Mouse (Mus musculus) brain, embryonic 14.5 days (tissue): ENCODE data around the gene E030030I06Rik.
"Not testable (repeated sequence)": the region's sequence is repeated elsewhere in the genome, so short reads cannot be mapped to it uniquely, and the experiment has no call there.

Experiments used
- CTCF ChIP-seq: fragments of 200-500 bp; IDR thresholded peaks from 2 replicates; pipeline ENCODE4 v1.5.1; 2012; ENCODE audit warnings: inconsistent platforms, mild to moderate bottlenecking, moderate library complexity, borderline replicate concordance; ENCODE audit not compliant: insufficient read depth, insufficient read length; ENCODE audit errors: extremely low read depth
- POLR2A ChIP-seq: fragments of 200-500 bp; IDR thresholded peaks from 2 replicates; pipeline ENCODE4 v1.6.1; 2012; ENCODE audit warnings: mild to moderate bottlenecking, inconsistent platforms, borderline replicate concordance; ENCODE audit not compliant: poor library complexity, insufficient read depth, insufficient read length, severe bottlenecking; ENCODE audit errors: extremely low read depth

DNA sequence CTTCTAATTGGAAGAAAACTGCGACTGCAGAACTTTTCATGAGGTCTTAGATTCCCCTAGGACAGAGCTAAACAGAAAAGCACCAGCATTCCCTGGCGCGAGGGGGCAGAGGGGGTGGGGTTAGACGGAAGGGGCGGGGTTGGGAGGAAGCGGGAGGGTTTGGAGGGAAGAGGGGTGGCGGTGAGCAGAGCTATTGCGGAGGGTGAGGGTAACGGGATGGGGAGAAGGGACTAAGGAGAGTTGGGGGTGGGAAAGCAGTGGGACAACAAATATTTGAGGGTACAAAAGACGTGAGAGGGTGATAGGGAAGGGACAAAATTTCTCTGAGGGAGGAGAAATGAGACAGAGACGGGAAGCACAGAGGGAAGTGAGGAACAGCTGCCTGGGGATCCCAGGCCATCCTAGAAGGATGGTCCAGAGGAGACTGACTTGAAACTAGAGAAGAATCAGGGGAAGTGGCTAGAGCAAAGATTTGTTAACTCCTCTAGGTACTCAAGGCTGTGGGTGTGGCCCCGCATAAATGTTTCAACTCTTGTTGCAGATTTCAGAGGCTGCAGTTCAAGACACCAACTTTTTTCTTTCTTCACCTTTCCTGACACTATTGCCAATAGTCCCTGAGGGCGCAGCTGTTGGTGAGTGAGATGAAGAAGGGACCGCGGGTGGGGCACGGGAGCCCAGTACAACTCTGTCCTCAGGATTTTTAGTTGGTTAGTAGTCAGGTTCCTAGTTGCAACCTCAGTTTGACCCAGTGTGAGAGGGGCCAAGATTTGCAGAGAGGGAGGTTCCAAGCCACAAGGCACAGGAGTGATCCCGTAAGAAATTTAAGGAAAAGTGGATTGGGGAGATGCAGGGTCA, 24.5 kb upstream of the E030030I06Rik start:
- TF ChIP-seq CTCF, POLR2A: not testable (repeated sequence)
